Mouse (Mus musculus): Measurements from ENCODE around the gene Atm. TPM values are rescaled to one million over a fixed set of nuclear protein-coding genes. Genes with fewer than 3 reads are reported as not detected.

The Atm gene
- polyA plus RNA-seq, 1 experiment from 2014 or later: 7.5 TPM

- no peak for DNase-seq (ENCODE audit: low spot score)
- no peaks in the 10 kb centered on the region; the same call in 1 of the 2 replicates for H3K4me1 ChIP-seq (replicated peaks; ENCODE audit: control insufficient read depth, insufficient read depth)
- H3K4me3 ChIP-seq (ENCODE audit: low read depth, low read length): no peak overlapping the region
- H3K9me3 ChIP-seq (ENCODE audit: control insufficient read depth, low read length): no peaks in the 10 kb centered on the region
- 90% methylated on average over 4 of the region's 4 CpGs for WGBS
- H3K27ac ChIP-seq (replicated peaks): no peak overlapping the region
- H3K4me2 ChIP-seq (replicated peaks; ENCODE audit: low read depth): no peak overlapping the region
- TF ChIP-seq CTCF (IDR thresholded peaks at IDR 0.05; ENCODE audit: low read depth) (no peak), EP300 (optimal IDR thresholded peaks at IDR 0.05) (no peak)
- H3K9ac ChIP-seq (ENCODE audit: low read length): no peak overlapping the region
- H3K36me3 ChIP-seq (ENCODE audit: control insufficient read depth, insufficient read depth, low read length): peaks cover 6% of the 10 kb centered on the region; the same call in 1 of the 2 replicates
- no peak for ATAC-seq (ENCODE audit: low FRiP score, low TSS enrichment)
- no peaks in the 10 kb centered on the region for H3K27me3 ChIP-seq (ENCODE audit: control insufficient read depth, insufficient read depth, low read length)
Observed at GRCm38 (mm10) chr9:53400696-53401095, 135.8 kb downstream of the Atm start.

- whole genome bisulfite sequencing: 91% methylated on average over 8 of the region's 8 CpGs
- no peak overlapping the region for H3K4me2 ChIP-seq (replicated peaks; ENCODE audit: low read depth)
- no peak for ATAC-seq (ENCODE audit: low FRiP score, low TSS enrichment)
- H3K27ac ChIP-seq (replicated peaks): no peak overlapping the region
- H3K4me3 ChIP-seq (ENCODE audit: low read depth, low read length): no peak overlapping the region
- H3K4me1 ChIP-seq (replicated peaks; ENCODE audit: control insufficient read depth, insufficient read depth): no peaks in the 10 kb centered on the region; the same call in 1 of the 2 replicates
- H3K36me3 ChIP-seq (ENCODE audit: control insufficient read depth, insufficient read depth, low read length): peaks cover 6% of the 10 kb centered on the region; the same call in 1 of the 2 replicates
- TF ChIP-seq CTCF (IDR thresholded peaks at IDR 0.05; ENCODE audit: low read depth) (no peak), EP300 (optimal IDR thresholded peaks at IDR 0.05) (no peak)
- DNase-seq (ENCODE audit: low spot score): no peak
- no peaks in the 10 kb centered on the region for H3K9me3 ChIP-seq (ENCODE audit: control insufficient read depth, low read length)
- H3K27me3 ChIP-seq (ENCODE audit: control insufficient read depth, insufficient read depth, low read length): no peaks in the 10 kb centered on the region
- no peak overlapping the region for H3K9ac ChIP-seq (ENCODE audit: low read length)
Observed at GRCm38 (mm10) chr9:53399537-53399936, 137.0 kb downstream of the Atm start.

- 19% methylated on average over 5 of the region's 5 CpGs for WGBS
- no peak overlapping the region for H3K9ac ChIP-seq (ENCODE audit: low read length)
- no peak overlapping the region for H3K4me3 ChIP-seq (ENCODE audit: low read depth, low read length)
- no peaks in the 10 kb centered on the region for H3K27me3 ChIP-seq (ENCODE audit: control insufficient read depth, insufficient read depth, low read length)
- ATAC-seq (ENCODE audit: low FRiP score, low TSS enrichment) (0 out of 2 replicates have a peak, but pooled peaks have one; percentile 47), DNase-seq (ENCODE audit: low spot score) (peak; percentile 75)
- H3K4me2 ChIP-seq (replicated peaks; ENCODE audit: low read depth): no peak overlapping the region
- H3K9me3 ChIP-seq (ENCODE audit: control insufficient read depth, low read length): no peaks in the 10 kb centered on the region
- H3K36me3 ChIP-seq (ENCODE audit: control insufficient read depth, insufficient read depth, low read length): peaks cover 6% of the 10 kb centered on the region; the same call in 1 of the 2 replicates
- TF ChIP-seq CTCF (IDR thresholded peaks at IDR 0.05; ENCODE audit: low read depth): peak; percentile 81
- TF ChIP-seq EP300 (optimal IDR thresholded peaks at IDR 0.05): no peak
- H3K27ac ChIP-seq (replicated peaks): no peak overlapping the region
- H3K4me1 ChIP-seq (replicated peaks; ENCODE audit: control insufficient read depth, insufficient read depth): no peaks in the 10 kb centered on the region; the same call in 1 of the 2 replicates
Observed at GRCm38 (mm10) chr9:53398388-53398700, 138.2 kb downstream of the Atm start.

- no peak overlapping the region for H3K27ac ChIP-seq (replicated peaks)
- DNase-seq (ENCODE audit: low spot score) (no peak), ATAC-seq (ENCODE audit: low FRiP score, low TSS enrichment) (no peak)
- no peak overlapping the region for H3K4me2 ChIP-seq (replicated peaks; ENCODE audit: low read depth)
- no peak overlapping the region; the same call in 1 of the 2 replicates for H3K9ac ChIP-seq (ENCODE audit: low read length)
- TF ChIP-seq EP300 (optimal IDR thresholded peaks at IDR 0.05) (no peak), CTCF (IDR thresholded peaks at IDR 0.05; ENCODE audit: low read depth) (no peak)
- no peaks in the 10 kb centered on the region for H3K9me3 ChIP-seq (ENCODE audit: control insufficient read depth, low read length)
- H3K4me1 ChIP-seq (replicated peaks; ENCODE audit: control insufficient read depth, insufficient read depth): no peaks in the 10 kb centered on the region; the same call in 1 of the 2 replicates
- no peak overlapping the region for H3K4me3 ChIP-seq (ENCODE audit: low read depth, low read length)
- 78% methylated on average over 13 of the region's 13 CpGs for WGBS
- H3K27me3 ChIP-seq (ENCODE audit: control insufficient read depth, insufficient read depth, low read length): no peaks in the 10 kb centered on the region
- H3K36me3 ChIP-seq (ENCODE audit: control insufficient read depth, insufficient read depth, low read length): peaks cover 6% of the 10 kb centered on the region; the same call in 1 of the 2 replicates
Observed at GRCm38 (mm10) chr9:53397685-53398387, 138.7 kb downstream of the Atm start.

- no peaks in the 10 kb centered on the region for H3K9me3 ChIP-seq (ENCODE audit: control insufficient read depth, low read length)
- H3K36me3 ChIP-seq (ENCODE audit: control insufficient read depth, insufficient read depth, low read length): peaks cover 3% of the 10 kb centered on the region; the same call in 1 of the 2 replicates
- no peaks in the 10 kb centered on the region for H3K4me1 ChIP-seq (replicated peaks; ENCODE audit: control insufficient read depth, insufficient read depth)
- no peak overlapping the region for H3K4me3 ChIP-seq (ENCODE audit: low read depth, low read length)
- no peak overlapping the region for H3K27ac ChIP-seq (replicated peaks)
- no peak overlapping the region for H3K4me2 ChIP-seq (replicated peaks; ENCODE audit: low read depth)
- DNase-seq (ENCODE audit: low spot score): no peak
- ATAC-seq (ENCODE audit: low FRiP score, low TSS enrichment): no peak
- TF ChIP-seq CTCF (IDR thresholded peaks at IDR 0.05; ENCODE audit: low read depth) (no peak), EP300 (optimal IDR thresholded peaks at IDR 0.05) (no peak)
- no peaks in the 10 kb centered on the region for H3K27me3 ChIP-seq (ENCODE audit: control insufficient read depth, insufficient read depth, low read length)
- WGBS: 65% methylated on average over 7 of the region's 7 CpGs
- no peak overlapping the region for H3K9ac ChIP-seq (ENCODE audit: low read length)
Observed at GRCm38 (mm10) chr9:53390136-53390535, 146.4 kb downstream of the Atm start.

Small RNAs within 50 kb of the gene (microRNA-seq; reads per million reads assigned to microRNA genes)
- gene Mir130c: not detected

Other genes starting within 250 kb of the Atm start
- gene Exph5, start 235.1 kb downstream of the Atm start, polyA plus RNA-seq (2015; fragmentation: Nextera tagmentation; extraction: Ambion mirVana): 5.4 and 6.5 TPM in 2 replicates
- gene Kdelc2, start 152.7 kb downstream of the Atm start, polyA plus RNA-seq (2015; fragmentation: Nextera tagmentation; extraction: Ambion mirVana): 17.1 and 18.0 TPM in 2 replicates
- 0.58 and 0.59 TPM in 2 replicates for gene 4930550C14Rik, start 134.4 kb downstream of the Atm start, polyA plus RNA-seq (2015; fragmentation: Nextera tagmentation; extraction: Ambion mirVana)
- gene Npat, start 307 bp upstream of the Atm start, polyA plus RNA-seq (2015; fragmentation: Nextera tagmentation; extraction: Ambion mirVana): 4.9 and 5.1 TPM in 2 replicates
- 113 and 115 TPM in 2 replicates for gene Acat1, start 73.6 kb upstream of the Atm start, polyA plus RNA-seq (2015; fragmentation: Nextera tagmentation; extraction: Ambion mirVana)
- gene Cul5, start 133.3 kb upstream of the Atm start, polyA plus RNA-seq (2015; fragmentation: Nextera tagmentation; extraction: Ambion mirVana): 18.5 and 18.8 TPM in 2 replicates
- 0.15 and 0.23 TPM in 2 replicates for gene Rab39, start 169.5 kb upstream of the Atm start, polyA plus RNA-seq (2015; fragmentation: Nextera tagmentation; extraction: Ambion mirVana)
- 6.5 and 6.7 TPM in 2 replicates for gene Slc35f2, start 234.8 kb upstream of the Atm start, polyA plus RNA-seq (2015; fragmentation: Nextera tagmentation; extraction: Ambion mirVana)